Mouse (Mus musculus): ENCODE measurements at regions not wholly inside any gene's neighbourhood (a gene's known extent, or its start where the extent isn't known, plus 50 kb on each side); places are given as distances from the start of the nearest gene placed in this dataset.

DNA sequence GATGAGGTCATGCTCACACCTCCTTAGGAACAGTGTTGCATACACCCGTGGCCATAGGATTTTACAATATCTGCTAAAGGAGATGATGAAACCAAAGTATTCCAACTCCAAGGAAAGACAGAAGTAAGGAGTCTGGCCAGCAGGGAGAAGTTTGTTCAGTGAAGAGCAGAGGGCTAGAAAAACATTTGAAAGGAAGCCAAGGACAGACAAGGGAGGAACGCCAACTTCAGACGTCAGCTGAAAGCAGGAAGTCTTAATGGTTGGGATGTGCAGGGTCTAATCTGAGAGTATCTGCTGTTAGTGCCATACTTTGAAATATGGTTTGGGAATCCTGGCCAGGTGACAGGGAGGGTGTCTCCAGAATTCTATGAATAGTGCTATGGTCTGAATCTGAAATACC lies 98.5 kb upstream of the Irf2bp2 start:
- TF ChIP-seq CTCF (conservative IDR thresholded peaks at IDR 0.05 in 1 of 2, IDR thresholded peaks at IDR 0.05 in 1 of 2; ENCODE audit: low read depth in 2 of 2, low read length in 2 of 2) (no peak), POLR2A (IDR thresholded peaks at IDR 0.05; ENCODE audit: low read depth, low read length) (no peak), HCFC1 (IDR thresholded peaks at IDR 0.05; ENCODE audit: low read depth, low read length) (no peak), ZKSCAN1 (IDR thresholded peaks at IDR 0.05; ENCODE audit: borderline replicate concordance, low read depth, low read length) (no peak), EP300 (IDR thresholded peaks at IDR 0.05; ENCODE audit: low read length) (no peak), POLR2AphosphoS2 (IDR thresholded peaks at IDR 0.05; ENCODE audit: low read depth, low read length) (no peak), MAX (IDR thresholded peaks at IDR 0.05; ENCODE audit: low read length) (no peak), MXI1 (IDR thresholded peaks at IDR 0.05; ENCODE audit: low read depth, low read length) (no peak), KAT2A (IDR thresholded peaks at IDR 0.05; ENCODE audit: insufficient replicate concordance, low read length) (no peak), ZNF384 (IDR thresholded peaks at IDR 0.05; ENCODE audit: low read depth, low read length) (no peak), CHD1 (IDR thresholded peaks at IDR 0.05; ENCODE audit: low read depth, low read length) (no peak), ZMIZ1 (IDR thresholded peaks at IDR 0.05; ENCODE audit: low read depth, low read length) (no peak), GABPA (IDR thresholded peaks at IDR 0.05; ENCODE audit: insufficient replicate concordance, low read depth, low read length) (no peak)
